Mouse (Mus musculus): ENCODE data around the gene Slc35g3. TPM values are rescaled to one million over a fixed set of nuclear protein-coding genes. Genes with fewer than 3 reads are reported as not detected.
"Not testable (repeated sequence)": the region's sequence is repeated elsewhere in the genome, so short reads cannot be mapped to it uniquely, and the experiment has no call there.

The Slc35g3 gene
- polyA plus RNA-seq, 1 experiment: 0.26 TPM

DNA sequence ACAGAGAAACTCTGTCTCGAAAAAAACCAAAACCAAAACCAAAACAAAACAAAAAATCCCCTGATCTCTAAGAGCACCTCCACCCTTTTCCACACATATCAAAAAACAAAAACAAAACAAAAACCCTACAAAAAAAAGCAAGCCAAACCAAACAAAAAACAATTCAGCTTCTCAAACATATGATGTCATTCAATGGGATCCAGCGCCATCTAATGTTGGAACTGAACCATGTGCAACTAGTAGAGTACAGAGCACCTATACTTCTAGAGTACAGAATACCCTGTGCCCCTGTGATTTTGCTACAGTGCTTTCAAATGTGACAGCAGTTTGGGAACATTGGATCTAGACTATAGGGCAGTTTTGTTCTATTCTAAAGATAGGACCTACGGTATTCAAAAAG is 7.1 kb downstream of the Slc35g3 start:
- H3K4me2 ChIP-seq (ENCODE audit: low read depth): peak overlapping the region; percentile 99
- H3K36me3 ChIP-seq (ENCODE audit: control insufficient read depth, insufficient read depth): no peaks in the 10 kb centered on the region
- peaks cover 83% of the 10 kb centered on the region for H3K79me2 ChIP-seq (ENCODE audit: control insufficient read depth, insufficient read depth)
- no peaks in the 10 kb centered on the region for H3K27me3 ChIP-seq (ENCODE audit: control insufficient read depth, insufficient read depth, insufficient read length)
- no peak overlapping the region for H3K4me3 ChIP-seq
- TF ChIP-seq CEBPB (IDR thresholded peaks at IDR 0.05; ENCODE audit: insufficient read depth, poor library complexity, severe bottlenecking) (no peak), TCF12 (IDR thresholded peaks at IDR 0.05; ENCODE audit: insufficient read depth, poor library complexity, severe bottlenecking) (no peak), MYOD1 (IDR thresholded peaks at IDR 0.05; ENCODE audit: control insufficient read depth in 1 of 3, insufficient read length in 2 of 3, low read depth in 2 of 3) (no peak), MYOG (IDR thresholded peaks at IDR 0.05; ENCODE audit: control insufficient read depth in 1 of 3, insufficient read depth in 1 of 3, insufficient read length in 2 of 3, low read depth in 2 of 3) (no peak), USF1 (IDR thresholded peaks at IDR 0.05; ENCODE audit: low read depth) (no peak), TCF3 (IDR thresholded peaks at IDR 0.05; ENCODE audit: insufficient read length, low read depth) (no peak), POLR2A (IDR thresholded peaks at IDR 0.05; ENCODE audit: insufficient read length, low read depth) (no peak), E2F4 (IDR thresholded peaks at IDR 0.05; ENCODE audit: insufficient read depth) (no peak)
- H3ac ChIP-seq (ENCODE audit: control insufficient read depth, insufficient read length): no peak overlapping the region

DNA sequence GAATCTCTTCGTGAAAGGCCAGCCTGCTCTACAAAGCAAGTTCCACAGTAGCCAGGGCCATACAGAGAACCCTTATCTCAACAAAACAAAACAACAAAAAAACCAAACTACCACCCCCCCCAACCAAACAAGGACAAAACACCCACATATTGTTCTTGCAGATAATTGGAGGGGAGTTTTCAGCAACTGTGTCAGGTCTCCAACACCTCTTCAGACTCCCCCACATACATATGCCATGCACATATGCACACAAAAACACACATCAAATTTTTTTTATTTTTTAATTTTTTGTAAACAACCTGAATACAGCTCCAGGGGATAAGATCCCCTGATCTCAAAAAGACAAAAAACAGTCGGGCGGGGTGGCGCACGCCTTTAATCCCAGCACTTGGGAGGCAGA is 7.5 kb downstream of the Slc35g3 start:
- Histone ChIP-seq H3K36me3 (ENCODE audit: control insufficient read depth, insufficient read depth) (no peaks in the 10 kb centered on the region), H3K4me2 (ENCODE audit: low read depth) (peak overlapping the region; percentile 99), H3ac (ENCODE audit: control insufficient read depth, insufficient read length) (no peak overlapping the region), H3K79me2 (ENCODE audit: control insufficient read depth, insufficient read depth) (peaks cover 88% of the 10 kb centered on the region), H3K4me3 (no peak overlapping the region), H3K27me3 (ENCODE audit: control insufficient read depth, insufficient read depth, insufficient read length) (no peaks in the 10 kb centered on the region)
- TF ChIP-seq TCF3 (IDR thresholded peaks at IDR 0.05; ENCODE audit: insufficient read length, low read depth) (no peak), REST (IDR thresholded peaks at IDR 0.05; ENCODE audit: insufficient read depth, insufficient read length) (no peak), MYOG (IDR thresholded peaks at IDR 0.05; ENCODE audit: control insufficient read depth in 1 of 3, insufficient read depth in 1 of 3, insufficient read length in 2 of 3, low read depth in 2 of 3) (no peak), MAX (IDR thresholded peaks at IDR 0.05; ENCODE audit: low read depth) (no peak)

DNA sequence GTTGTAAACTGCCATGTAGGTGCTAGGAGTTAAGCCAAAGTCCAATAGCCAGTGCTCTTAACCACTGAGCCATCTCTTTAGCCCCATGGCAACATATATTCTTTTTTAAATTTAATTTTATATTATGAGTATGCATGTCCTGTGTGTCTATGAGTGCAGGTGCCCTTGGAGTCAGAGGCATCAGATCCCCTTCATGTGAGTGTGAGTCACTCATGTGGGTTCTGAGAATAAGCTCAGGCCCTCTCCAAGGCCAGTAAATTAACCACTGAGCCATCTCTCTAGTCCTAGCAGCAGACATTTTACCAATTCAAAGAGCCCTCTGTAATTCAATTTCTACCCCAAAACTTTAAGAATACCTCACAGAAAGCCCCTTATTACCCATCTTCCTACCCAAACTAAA is 9.1 kb downstream of the Slc35g3 start:
- Histone ChIP-seq H3K36me3 (ENCODE audit: control insufficient read depth, insufficient read depth) (no peaks in the 10 kb centered on the region), H3ac (ENCODE audit: control insufficient read depth, insufficient read length) (no peak overlapping the region), H3K4me3 (no peak overlapping the region), H3K79me2 (ENCODE audit: control insufficient read depth, insufficient read depth) (peaks cover 98% of the 10 kb centered on the region), H3K27me3 (ENCODE audit: control insufficient read depth, insufficient read depth, insufficient read length) (no peaks in the 10 kb centered on the region), H3K4me2 (ENCODE audit: low read depth) (peak overlapping the region; percentile 65)
- no peak for TF ChIP-seq TCF12 (IDR thresholded peaks at IDR 0.05; ENCODE audit: insufficient read depth, poor library complexity, severe bottlenecking)
- TF ChIP-seq POLR2A (IDR thresholded peaks at IDR 0.05; ENCODE audit: insufficient read length, low read depth): no peak

DNA sequence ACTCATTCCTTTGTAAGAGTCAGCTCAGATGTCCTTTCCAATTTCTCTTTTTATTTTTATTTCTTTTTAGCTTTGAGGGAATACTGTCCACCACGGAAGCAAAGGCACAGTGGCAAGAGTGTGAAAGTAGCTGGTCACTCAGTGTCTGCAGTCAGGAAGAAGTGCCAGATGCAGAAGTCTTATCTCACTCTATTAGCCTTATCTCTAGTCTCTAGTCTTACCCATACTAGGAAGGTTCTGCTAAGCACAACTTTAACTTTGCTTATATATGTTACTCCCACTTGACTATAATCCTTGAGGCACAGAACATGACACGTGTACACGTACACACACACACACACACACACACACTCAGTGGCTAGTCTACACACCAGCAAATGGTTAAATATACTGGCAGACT is 10.1 kb downstream of the Slc35g3 start:
- Histone ChIP-seq H3ac (ENCODE audit: control insufficient read depth, insufficient read length) (no peak overlapping the region), H3K36me3 (ENCODE audit: control insufficient read depth, insufficient read depth) (peaks cover 10% of the 10 kb centered on the region), H3K4me3 (no peak overlapping the region), H3K27me3 (ENCODE audit: control insufficient read depth, insufficient read depth, insufficient read length) (no peaks in the 10 kb centered on the region), H3K79me2 (ENCODE audit: control insufficient read depth, insufficient read depth) (peaks cover 88% of the 10 kb centered on the region), H3K4me2 (ENCODE audit: low read depth) (peak overlapping the region; percentile 51)
- TF ChIP-seq TCF3 (IDR thresholded peaks at IDR 0.05; ENCODE audit: insufficient read length, low read depth) (no peak), POLR2AphosphoS2 (IDR thresholded peaks at IDR 0.05; ENCODE audit: insufficient read length, low read depth) (no peak), CEBPB (IDR thresholded peaks at IDR 0.05; ENCODE audit: insufficient read depth, poor library complexity, severe bottlenecking) (no peak), MAX (IDR thresholded peaks at IDR 0.05; ENCODE audit: low read depth) (no peak), SRF (IDR thresholded peaks at IDR 0.05; ENCODE audit: control insufficient read depth, insufficient read length, low read depth) (no peak), TCF12 (IDR thresholded peaks at IDR 0.05; ENCODE audit: insufficient read depth, poor library complexity, severe bottlenecking) (no peak), POLR2A (IDR thresholded peaks at IDR 0.05; ENCODE audit: insufficient read length, low read depth) (no peak), E2F4 (IDR thresholded peaks at IDR 0.05; ENCODE audit: insufficient read depth) (no peak)

DNA sequence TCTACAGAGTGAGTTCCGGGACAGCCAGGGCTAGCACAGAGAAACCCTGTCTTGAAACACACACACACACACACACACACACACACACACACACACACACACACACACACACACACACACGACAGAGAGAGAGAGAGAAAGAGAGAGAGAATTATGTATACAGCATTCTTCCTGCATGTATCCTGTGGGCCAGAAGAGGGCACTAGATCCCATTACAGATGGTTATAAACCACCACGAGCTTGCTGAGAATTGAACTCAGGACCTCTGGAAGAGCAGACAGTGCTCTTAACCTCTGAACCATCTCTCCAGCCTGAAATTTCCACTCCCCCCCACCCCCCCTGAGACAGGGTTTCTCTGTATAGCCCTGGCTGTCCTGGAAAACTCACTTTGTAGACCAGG is 30.4 kb downstream of the Slc35g3 start:
- H3K36me3 ChIP-seq (ENCODE audit: control insufficient read depth, insufficient read depth): peaks cover 24% of the 10 kb centered on the region
- H3K27me3 ChIP-seq (ENCODE audit: control insufficient read depth, insufficient read depth, insufficient read length); H3K4me3 ChIP-seq; H3ac ChIP-seq (ENCODE audit: control insufficient read depth, insufficient read length); H3K4me2 ChIP-seq (ENCODE audit: low read depth); H3K79me2 ChIP-seq (ENCODE audit: control insufficient read depth, insufficient read depth): not testable (repeated sequence)

DNA sequence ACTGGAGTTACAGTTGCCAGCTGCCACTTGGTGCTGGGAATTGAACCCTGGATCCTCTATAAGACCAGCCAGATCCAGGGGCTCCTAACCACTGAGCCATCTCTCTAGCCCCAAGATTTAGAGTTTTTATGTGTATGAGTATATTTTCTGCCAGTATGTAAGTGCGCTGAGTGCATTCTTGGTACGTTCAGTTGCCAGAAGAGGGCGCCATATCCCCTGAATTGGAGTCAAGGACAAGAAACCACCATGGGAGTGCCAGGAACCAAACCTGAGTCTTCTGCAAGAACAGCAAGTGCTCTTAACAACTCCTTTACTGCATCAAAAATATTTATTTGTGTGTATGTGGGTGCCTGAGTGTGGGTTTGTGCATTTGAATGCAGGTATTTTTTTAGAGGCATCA is 32.7 kb downstream of the Slc35g3 start:
- TF ChIP-seq USF1 (IDR thresholded peaks at IDR 0.05; ENCODE audit: low read depth) (no peak), POLR2AphosphoS2 (IDR thresholded peaks at IDR 0.05; ENCODE audit: insufficient read length, low read depth) (no peak), MAX (IDR thresholded peaks at IDR 0.05; ENCODE audit: low read depth) (no peak)
- no peak overlapping the region for H3K4me2 ChIP-seq (ENCODE audit: low read depth)

More for the DNA sequence above, 32.7 kb downstream of the Slc35g3 start:
- Histone ChIP-seq H3K27me3 (ENCODE audit: control insufficient read depth, insufficient read depth, insufficient read length) (no peaks in the 10 kb centered on the region), H3K79me2 (ENCODE audit: control insufficient read depth, insufficient read depth) (no peaks in the 10 kb centered on the region), H3ac (ENCODE audit: control insufficient read depth, insufficient read length) (no peak overlapping the region), H3K36me3 (ENCODE audit: control insufficient read depth, insufficient read depth) (peaks cover 6% of the 10 kb centered on the region), H3K4me3 (no peak overlapping the region)

Data from myocyte (in vitro differentiated cells).